Mouse (Mus musculus) right cerebral cortex, postnatal 36 days (tissue): ENCODE results near the gene Acer1.

Experiments used
- DNase-seq, 2 experiments: peaks; one replicate each; pipeline ENCODE4 v3.0.0; 2022; ENCODE audit warnings: low spot score in 2 of 2, mixed read lengths in 1 of 2

The Acer1 gene

DNA sequence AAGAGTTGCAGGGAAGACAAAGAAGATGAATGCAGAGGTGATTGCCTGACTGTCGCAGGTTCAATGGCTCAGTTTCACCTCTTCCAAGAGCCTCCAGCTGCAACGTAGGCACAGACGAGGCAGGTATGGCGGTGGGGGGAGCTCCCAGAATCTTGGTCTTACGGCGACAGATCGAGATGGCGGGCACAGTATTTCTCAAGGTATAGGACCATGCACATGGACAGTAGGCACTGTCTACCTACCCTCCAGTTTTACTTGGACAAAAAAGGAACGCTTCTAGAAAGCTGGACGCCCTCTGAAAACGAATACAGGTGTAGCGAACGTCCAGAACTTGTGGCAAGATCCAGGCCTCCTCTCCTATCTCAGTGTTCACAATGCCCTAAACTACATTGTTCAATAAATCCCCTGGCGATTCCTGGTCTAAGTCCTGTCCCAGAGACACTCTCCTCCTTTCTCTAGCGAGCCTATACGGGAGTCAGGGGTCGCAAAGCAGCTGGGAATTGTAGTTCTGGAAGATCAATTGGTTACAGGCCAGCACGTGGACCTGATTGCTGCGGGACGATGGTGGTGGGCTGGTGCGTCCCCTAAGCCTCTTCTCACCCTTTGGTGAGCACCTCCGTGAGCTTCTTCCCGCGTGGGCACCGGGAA lies 7.7 kb upstream of the Acer1 start:
- DNase-seq = peak; percentile 75 to 82

DNA sequence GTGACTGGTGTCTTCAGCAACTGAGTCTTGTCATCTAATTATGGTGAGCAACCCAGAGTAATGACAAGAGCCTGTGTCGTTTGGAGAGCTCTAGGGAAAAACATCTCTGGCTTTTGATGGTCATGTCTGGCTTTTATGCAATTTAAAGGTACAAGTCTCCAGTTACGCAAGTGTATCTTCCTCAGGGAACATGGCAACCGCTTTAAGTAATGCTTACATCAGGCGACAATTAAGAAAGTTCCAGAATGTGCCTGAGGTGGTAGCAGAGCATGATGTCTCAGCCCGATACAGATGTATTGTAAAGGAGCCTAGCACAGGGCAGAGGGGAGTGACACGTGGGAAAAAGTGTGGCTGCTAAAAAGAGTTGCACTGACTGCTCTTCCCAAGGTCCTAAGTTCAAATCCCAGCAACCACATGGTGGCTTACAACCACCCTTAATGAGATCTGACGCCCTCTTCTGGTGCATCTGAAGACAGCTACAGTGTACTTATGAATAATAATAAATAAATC lies 7.0 kb upstream of the Acer1 start:
- no peak for DNase-seq

DNA sequence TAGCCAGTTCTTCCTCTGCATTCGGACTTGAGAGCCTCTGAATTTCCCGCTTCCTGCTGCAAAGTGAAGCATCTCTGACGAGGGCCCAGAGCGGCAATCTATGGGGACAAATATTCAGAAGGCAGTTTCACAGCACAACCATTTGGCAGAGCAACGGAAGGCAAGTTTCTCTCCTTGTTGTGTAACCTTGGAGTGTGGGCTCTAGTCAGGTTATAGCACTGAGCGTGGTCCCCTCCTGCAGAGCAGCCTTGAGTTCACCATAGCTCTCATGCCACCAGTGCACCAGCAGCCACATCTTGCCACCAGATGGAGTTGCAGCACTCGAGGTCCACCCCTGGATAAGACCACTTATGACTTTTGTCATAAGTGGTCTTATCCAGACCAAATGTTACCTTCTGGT lies 6.5 kb upstream of the Acer1 start:
- no peak for DNase-seq

DNA sequence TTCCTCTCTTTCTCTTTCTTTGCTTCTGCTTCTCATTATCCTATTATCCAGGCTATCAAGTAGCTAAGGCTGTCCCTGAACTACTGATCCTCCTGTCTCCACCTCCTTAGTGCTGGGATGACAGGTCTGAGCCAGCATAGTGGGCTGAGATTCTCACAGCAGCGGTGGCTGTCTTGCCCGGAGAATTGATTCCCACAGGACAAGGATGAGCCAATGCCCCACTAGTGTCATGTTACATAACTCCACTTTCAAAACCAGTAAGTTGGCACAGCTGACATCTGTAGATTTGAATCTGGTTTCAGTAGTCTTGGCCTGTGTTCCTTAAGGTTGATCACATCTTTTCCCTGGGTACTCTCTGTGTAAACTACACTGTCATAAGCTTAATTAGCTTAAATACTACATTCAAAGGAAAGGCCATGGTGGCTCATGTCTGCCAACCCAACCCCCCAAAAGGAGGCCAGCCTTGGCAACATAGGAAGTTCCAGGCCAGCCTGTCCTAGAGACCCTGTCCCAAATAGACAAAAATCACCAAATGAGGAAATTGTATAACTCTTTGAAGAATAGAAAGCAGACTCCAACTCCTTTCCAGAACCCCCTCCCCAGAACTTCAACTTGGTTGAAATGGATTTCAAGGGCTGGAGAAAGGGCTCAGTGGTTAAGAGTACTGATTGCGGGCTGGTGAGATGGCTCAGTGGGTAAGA lies 4.3 kb upstream of the Acer1 start:
- no peak for DNase-seq

DNA sequence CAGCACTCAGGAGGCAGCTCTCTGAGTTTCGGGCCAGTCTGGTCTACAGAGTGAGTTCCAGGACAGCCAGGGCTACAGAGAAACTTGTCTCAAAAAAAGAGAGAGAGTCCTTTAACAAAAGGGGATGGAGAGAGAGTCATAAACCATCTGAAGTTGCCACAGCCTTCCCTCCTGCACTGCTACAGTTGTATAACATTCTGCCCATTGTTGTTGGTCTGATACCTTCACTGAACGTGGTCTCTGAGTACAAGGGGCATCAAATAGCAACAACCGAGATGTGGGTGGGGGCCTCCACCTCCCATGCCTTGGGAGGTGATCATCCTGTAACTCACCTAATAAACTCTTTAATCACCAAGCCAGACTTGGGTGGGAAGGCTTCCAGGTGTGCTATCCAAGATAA lies 3.7 kb upstream of the Acer1 start:
- no peak for DNase-seq

DNA sequence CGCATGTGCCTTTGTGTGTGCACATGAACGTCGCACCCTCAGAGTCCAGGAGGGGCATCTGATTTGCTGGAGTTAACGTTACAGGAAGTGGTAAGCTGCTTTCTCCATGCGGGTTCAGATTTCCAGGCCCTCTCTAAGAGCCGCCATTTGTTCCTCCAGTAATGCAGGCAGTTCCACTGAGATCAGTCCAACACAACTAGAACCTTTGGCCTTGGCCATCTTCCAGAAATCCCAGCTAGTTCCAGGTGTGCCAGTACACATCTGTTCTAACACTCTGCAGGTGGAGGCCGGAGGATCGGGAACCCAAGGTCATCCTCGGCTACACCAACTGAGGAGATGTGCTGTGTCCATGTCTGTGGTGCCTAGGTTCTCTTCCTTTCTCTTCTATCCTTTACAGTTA lies 3.0 kb upstream of the Acer1 start:
- no peak for DNase-seq

DNA sequence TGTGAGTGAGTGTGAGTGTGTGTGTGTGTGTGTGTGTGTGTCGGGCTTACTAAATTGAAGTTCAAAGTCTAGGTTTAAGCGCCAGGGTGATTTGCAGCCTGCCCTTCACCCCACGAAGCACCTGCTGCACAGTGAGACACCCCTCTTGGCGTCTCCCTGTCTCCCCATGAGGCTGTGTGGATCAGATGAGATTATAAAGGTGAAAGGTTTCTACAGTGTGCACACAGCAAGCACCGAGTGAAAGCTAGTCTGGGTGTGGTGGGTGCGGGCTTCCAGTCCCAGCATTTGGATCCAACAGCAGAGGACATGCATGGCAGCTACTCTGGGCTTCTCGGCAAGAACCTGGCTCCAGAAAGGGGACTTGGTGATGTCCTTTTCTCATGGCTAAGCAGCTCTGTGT lies 877 bp downstream of the Acer1 start:
- DNase-seq = no peak

DNA sequence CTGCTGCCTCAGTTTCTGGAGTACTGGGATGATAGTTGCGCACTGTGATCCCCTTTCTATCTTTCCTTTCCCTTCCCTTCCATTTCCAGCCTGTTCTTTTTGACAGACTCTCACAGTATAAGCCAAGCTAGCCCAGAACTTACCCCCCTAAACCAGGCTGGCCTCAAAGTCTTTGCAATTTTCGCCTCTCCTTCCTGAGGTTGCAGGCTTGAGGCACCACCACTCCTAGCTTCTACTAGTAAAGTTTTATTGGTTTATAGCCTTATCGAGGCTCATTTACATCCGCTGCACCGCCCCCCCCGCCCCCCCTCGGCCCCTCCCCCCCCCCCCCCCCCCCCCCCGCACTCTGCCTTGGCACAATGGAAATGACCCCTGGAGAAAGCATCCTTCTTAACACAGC lies 2.4 kb downstream of the Acer1 start:
- no peak for DNase-seq

DNA sequence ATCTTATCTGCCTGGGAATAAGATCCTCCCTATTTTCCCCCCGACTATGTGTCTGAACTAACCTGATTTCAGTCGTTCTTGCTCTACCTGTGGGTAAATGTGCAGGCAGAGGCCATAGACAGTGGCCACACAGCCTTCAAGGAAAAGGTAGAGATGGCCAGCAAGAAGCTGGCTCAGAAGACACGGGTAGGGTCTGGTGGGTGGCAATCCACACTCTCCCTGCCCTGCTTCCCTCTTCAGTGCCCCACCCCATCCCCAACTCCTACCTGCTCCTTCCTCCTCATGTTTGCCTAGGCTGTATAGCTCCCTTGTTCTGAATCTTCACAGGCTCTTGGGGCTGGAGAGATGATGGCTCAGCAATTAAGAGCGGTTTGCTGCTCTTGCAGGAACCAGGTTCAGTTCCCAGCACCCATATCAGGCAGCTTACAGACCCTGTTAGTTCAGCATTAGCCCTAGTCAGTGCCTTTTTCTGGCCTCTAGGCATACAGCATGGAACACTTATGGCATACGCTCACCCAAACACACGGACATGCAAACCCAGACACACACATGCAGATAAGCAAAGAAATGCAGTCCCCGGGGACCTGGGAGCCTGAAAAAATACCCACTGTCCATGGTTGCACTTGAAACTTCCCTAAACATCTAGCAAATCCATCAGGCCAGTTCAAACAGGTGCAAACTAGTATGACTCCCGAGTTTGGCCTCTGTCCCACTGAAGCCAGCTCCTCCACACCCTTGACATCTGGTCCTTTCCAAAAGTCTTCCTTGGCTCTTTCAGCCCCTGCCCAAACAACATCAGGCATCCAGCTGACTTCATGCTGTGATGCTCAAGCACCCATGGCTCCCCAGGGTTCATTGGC lies 5.2 kb downstream of the Acer1 start:
- DNase-seq = no peak

DNA sequence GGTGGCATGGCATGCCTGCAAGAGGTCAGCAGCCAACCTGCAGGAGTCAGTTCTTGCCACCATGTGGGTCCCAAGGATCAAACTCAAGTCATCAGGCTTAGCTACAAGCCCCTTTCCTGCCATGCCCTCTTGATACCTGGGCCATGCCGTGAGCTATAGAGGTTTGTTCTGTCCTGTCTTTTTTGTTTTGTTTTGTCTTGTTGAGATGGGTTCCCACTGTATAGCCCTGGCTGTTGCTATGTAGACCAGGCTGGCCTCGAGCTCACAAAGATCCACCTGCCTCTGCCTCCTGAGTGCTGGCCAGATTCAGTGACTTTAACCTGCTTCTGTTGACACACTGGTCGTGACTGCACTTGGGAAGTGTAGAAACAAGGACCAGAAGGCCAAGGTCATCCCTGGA lies 6.5 kb downstream of the Acer1 start:
- DNase-seq = no peak

DNA sequence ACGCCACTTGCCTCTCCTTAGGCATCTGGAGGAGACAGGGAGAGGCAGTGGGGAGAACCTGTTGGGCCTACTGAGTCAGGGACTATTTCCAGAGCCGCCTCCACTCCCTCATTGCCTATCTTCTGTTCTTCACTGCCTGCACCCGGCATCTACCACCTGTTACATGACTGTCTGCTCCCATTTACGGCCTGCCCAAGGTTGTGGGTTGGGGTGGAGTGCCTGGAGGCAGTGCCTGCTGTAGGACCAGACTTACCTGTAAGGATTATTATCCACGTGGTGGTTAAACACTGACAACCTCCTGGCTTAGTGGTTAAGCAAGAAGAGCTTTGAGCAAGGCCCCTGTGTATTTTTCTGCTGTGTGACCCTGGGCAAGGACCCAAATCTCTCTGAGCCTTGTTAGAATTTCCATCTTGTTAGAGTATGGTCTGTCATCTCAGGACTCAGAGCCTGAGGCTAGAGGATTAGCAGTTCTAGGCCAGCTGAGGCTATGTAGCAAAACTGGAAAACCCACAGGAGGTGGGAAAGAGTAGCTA lies 7.2 kb downstream of the Acer1 start:
- no peak for DNase-seq

DNA sequence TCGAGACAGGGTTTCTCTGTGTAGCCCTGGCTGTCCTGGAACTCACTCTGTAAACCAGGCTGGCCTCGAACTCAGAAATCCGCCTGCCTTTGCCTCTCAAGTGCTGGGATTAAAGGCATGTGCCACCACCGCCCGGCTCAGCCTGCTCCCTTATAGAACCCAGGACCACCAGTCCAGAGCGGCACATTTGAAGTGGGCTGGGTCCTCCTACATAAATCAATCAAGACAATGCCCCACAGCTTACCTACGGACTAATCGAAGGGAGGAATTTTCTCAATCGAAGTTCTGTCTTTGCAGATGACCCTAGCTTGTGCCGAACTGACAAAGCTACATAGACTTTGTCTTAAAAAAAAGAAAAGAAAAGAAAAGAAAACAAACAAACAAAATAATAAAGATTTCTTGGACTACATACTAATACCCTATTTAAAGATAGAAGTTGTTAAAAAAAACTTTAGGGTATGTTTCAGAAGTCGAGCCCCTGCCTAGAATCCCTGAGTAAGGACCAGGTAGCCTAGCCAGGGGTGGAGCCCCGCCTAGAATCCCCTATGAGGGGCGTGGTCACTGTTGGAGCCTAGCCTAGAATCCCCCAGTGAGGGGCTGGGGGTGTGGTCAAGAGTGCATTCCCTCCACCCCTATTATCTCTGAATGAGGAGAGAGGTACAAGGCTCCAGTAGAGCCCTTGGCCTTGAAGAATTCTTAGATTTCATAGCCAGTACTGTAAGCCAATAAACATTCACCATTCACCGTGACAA lies 7.8 kb downstream of the Acer1 start:
- no peak for DNase-seq

DNA sequence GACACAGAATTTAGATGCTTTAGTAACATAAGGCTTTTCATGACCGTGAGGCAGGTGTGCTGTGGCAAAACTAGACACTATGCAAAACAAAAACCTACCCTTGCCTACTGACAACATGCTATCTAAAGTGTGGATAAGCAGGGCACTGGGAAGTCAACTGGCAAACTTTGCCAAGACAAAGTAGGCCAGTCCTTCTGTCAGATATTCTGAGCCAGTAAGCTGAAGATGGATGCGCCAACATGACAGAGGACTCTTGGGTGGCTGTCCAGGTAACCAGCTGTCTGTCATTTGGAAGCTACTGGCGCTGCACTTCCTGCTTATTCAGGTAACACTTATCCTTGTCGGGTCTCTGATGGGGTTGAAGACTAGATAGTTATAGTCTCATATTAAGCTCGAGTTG lies 11.8 kb downstream of the Acer1 start:
- DNase-seq = no peak

DNA sequence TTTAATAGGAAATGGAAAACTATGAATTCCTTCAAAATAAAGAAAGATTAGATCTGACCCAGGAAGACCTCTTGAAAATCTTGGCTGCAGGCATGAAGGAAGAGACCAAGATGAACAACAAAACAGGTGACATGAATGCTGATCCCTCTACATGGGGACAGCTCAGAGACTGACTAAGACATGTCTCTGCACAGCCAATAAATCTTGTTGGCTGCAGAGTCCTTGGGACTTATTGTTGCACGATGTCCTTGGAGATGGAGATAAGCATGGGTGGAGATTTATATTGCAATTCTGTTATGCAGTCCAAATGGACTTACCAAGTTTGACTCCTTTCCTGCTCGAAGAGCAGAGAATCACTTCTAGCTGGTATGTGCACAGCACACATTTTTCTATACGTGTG lies 12.6 kb downstream of the Acer1 start:
- DNase-seq = no peak

DNA sequence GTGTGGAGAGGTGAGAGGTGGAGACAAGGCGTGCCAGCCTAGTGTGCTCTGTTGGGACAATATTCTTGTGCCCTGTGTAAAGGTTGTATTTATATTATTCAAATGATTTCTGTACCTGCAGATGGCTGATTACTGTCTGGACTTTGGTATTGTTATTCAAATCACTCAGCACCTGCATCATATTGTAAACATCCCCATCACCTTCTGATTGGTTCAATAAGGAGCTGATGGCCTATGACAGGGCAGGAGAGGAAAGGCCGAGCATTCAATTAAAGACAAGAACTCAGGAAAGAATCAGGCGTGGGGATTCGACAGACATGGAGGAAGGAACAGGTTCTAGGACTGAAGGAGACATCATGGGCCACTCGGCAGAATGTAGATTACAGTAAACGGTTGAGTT lies 18.3 kb downstream of the Acer1 start:
- no peak for DNase-seq

DNA sequence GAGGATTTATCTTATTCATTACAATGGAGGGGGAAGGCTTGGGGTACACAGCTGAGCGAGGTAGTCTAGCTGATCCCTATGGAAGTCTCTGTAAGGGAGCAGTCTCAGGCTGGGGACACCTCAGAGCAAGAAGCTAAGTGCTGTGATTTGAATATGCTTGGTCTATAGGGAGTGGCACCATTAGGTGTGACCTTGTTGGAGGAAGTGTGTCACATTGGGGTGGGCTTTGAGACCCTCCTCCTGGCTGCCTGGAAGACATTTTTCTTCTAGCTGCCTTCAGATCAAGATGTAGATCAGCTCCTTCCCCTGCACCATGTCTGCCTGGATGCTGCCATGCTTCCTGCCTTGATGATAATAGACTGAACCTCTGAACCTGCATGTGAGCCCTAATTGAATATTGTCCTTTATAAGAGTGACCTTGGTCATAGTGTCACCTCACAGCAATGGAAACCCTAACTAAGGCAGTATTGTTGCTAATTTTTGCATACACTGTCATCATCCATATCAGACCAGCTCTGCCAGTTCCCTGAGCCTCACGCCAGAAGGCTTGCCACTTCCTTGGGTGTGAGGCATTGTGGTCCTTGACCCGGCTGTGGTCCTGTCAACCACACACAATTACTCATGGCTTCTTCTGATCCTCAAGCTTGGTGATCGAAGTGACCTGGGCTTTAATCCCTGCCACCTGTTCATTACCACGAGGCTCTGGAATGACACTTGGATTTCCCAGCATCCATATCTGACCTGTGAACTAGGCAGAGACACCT lies 19.1 kb downstream of the Acer1 start:
- no peak for DNase-seq

DNA sequence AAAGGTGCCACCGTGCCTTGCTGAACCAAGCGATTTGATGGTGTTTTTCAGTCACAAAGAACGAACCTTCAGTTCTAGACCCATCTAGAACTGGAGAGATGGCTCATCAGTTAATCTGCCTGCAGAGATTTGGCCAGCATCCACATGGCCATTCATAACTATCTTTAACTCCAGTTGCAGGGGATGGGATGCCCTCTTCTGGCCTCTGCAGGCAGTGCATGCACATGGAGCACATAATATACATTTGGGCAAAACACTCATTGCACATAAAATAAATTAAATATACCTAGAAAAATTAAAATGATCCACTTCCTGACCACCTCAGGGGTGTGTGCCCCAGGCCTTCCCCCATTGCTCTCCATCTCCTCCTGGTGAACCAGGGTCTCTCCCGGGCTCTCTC lies 20.0 kb downstream of the Acer1 start:
- no peak for DNase-seq

DNA sequence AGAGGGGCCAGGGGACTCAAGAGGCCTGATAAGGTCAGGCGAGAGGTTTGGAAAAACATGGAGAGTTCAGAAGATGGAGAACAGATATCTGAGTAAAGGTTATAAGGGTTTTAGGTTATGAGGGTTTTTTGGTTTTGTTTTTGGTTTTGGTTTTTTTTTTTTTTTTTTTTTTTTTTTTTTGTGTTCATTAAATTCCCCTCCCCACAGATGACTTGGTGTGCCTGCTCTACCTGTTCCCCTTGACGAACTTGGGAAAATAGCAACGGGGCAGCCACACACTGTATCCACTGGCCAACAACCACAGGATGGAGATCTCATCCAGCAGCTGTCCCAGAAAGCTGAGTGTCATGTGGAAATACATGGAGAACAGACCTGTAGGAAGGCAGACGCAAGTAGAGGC lies 23.3 kb downstream of the Acer1 start:
- no peak for DNase-seq

DNA sequence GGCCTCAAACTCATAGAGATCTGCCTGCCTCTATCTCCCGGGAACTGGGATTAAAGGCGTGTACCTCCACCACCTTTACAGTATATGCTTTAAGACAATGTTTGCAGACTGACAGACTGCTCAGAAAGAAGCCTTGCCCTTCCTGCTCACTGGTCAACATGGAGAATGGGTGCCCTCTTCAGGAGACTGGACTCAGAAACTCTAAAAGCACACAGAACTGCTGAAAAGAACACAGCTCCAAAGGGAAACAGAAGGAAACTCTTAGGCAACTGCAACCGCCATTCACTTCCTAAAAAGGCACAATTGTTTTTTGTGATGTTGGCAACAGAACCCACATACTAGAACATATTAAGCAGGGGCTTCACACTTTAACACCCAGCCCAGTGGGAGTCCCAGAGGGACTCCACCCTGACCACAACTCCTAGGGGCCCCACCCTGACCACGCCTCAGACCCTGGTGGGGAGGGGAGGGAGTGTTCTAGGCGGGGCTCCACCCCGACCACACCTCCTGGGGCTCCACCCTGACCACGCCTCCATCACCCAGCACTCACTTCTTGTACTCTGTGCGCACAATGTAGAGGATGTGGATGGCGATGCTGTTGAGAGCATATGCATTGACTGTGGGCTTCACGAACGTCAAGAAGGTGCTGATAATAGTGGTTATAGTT lies 24.0 kb downstream of the Acer1 start:
- DNase-seq = no peak

DNA sequence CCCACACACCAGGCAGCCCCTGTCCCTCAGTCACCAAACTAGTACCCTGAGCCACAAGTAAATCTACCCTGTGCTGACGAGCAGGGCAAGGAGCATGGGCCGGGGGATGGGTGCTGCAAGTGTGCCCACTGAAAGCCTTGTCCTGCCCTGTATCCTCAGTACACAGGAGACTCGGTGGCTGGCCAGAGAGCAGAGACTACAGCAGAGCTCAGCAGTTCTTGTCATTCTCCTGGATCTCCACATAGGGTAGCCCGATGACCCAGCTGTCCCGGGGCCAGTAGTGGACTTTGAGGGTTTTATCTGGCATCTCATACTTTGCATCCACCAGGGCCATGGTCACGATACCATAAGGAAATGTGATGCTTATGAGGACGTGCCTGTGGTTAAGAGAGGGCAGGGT lies 27.1 kb downstream of the Acer1 start:
- no peak for DNase-seq
